Mouse (Mus musculus) stomach, embryonic 15.5 days (tissue): ENCODE data around the gene Slc26a1. TPM values are rescaled to one million over a fixed set of nuclear protein-coding genes. Genes with fewer than 3 reads are reported as not detected.

Experiments
- ATAC-seq: fragments of 200-750 bp; cut with Nextera tagmentation; 2 replicates; pipeline ENCODE4 v1.8.0; 2017; ENCODE audit warnings: low read depth, moderate number of reproducible peaks, moderate TSS enrichment; ENCODE audit not compliant: insufficient read depth, low FRiP score
- H3K27ac ChIP-seq: fragments of 300-500 bp; sonication (generic); 2 replicates; pipeline ENCODE4 v1.5.1; 2015; ENCODE audit warnings: mild to moderate bottlenecking, inconsistent platforms
- H3K27me3 ChIP-seq: fragments of 300-500 bp; sonication (generic); replicated peaks from 2 replicates; pipeline ENCODE4 v1.6.1; 2015; ENCODE audit warnings: inconsistent platforms
- H3K36me3 ChIP-seq: fragments of 300-500 bp; sonication (generic); 2 replicates; pipeline ENCODE4 v1.6.1; 2015; ENCODE audit warnings: inconsistent platforms
- H3K4me1 ChIP-seq: fragments of 300-500 bp; sonication (generic); 2 replicates; pipeline ENCODE4 v1.6.1; 2015; ENCODE audit warnings: inconsistent platforms
- H3K4me2 ChIP-seq: fragments of 300-500 bp; sonication (generic); 2 replicates; pipeline ENCODE4 v1.6.1; 2015; ENCODE audit warnings: mild to moderate bottlenecking, inconsistent platforms
- H3K4me3 ChIP-seq: fragments of 300-500 bp; sonication (generic); replicated peaks from 2 replicates; pipeline ENCODE4 v1.5.1; 2015; ENCODE audit warnings: inconsistent platforms
- H3K9ac ChIP-seq: fragments of 300-500 bp; sonication (generic); 2 replicates; pipeline ENCODE4 v1.6.1; 2015; ENCODE audit warnings: inconsistent platforms
- H3K9me3 ChIP-seq: fragments of 300-500 bp; sonication (generic); 2 replicates; pipeline ENCODE4 v1.6.1; 2016; ENCODE audit warnings: inconsistent platforms
- WGBS: fragments of 180-500 bp; shearing (Covaris S2); methylation state at CpG from one replicate; pipeline ENCODE4 v1.1.7; 2015; 5-methylcytosine and 5-hydroxymethylcytosine counted together
- polyA plus RNA-seq: library from polyadenylated mRNA; unstranded; fragments of >200 nt; fragmentation: Nextera tagmentation; extraction: Ambion mirVana; gene quantifications from 2 replicates; pipeline ENCODE4 v1.2.1, GENCODE M21; 2015

Slc26a1 gene
- polyA plus RNA-seq, 1 experiment from 2014 or later: 2.6 TPM

GRCm38 (mm10) chr5:108668387-108668932 lies 6.9 kb downstream of the Slc26a1 start:
- peaks cover 10% of the 10 kb centered on the region for H3K4me1 ChIP-seq
- H3K9me3 ChIP-seq: no peaks in the 10 kb centered on the region
- H3K4me2 ChIP-seq: peak overlapping the region; percentile 80
- H3K27me3 ChIP-seq: no peaks in the 10 kb centered on the region
- ATAC-seq: 0 out of 2 replicates have a peak, but pooled peaks have one; percentile 2
- 9% methylated on average over 3 of the region's 3 CpGs for WGBS
- peaks cover 15% of the 10 kb centered on the region; the same call in 1 of the 2 replicates for H3K36me3 ChIP-seq
- peak overlapping the region; percentile 89; the same call in 1 of the 2 replicates for H3K27ac ChIP-seq
- peak overlapping the region; percentile 68; the same call in 1 of the 2 replicates for H3K9ac ChIP-seq
- H3K4me3 ChIP-seq: peak overlapping the region; percentile 59

GRCm38 (mm10) chr5:108667370-108667769 lies 8.0 kb downstream of the Slc26a1 start:
- H3K9me3 ChIP-seq: no peaks in the 10 kb centered on the region
- peaks cover 8% of the 10 kb centered on the region; the same call in 1 of the 2 replicates for H3K36me3 ChIP-seq
- peaks cover 10% of the 10 kb centered on the region for H3K4me1 ChIP-seq
- WGBS: 73% methylated on average over 2 of the region's 2 CpGs
- H3K27ac ChIP-seq: no peak overlapping the region
- no peak overlapping the region for H3K9ac ChIP-seq
- H3K27me3 ChIP-seq: no peaks in the 10 kb centered on the region
- H3K4me2 ChIP-seq: no peak overlapping the region
- no peak for ATAC-seq
- H3K4me3 ChIP-seq: no peak overlapping the region

DNA sequence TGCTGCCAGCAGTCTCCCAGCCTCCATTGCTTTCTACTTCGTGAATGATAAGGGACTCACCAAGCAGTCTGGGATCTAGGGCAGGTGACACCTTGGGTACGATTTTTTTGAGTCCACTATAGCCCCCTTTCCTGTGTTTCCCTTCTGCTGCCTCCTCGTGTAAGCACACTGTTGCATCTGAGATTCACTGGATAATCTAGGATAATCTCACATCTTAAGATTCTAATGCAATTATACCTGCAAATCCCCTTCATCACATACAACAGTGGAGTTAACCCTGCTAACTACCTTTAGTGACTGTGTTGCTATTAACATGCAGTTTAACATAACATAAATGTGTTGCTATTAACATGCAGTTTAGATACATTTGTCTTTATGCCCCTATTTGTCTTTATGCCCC lies 10.3 kb downstream of the Slc26a1 start:
- ATAC-seq: no peak
- H3K4me3 ChIP-seq: no peak overlapping the region
- H3K9ac ChIP-seq: no peak overlapping the region
- no peak overlapping the region for H3K4me2 ChIP-seq
- no peaks in the 10 kb centered on the region for H3K9me3 ChIP-seq
- WGBS: 38% methylated on average over 3 of the region's 3 CpGs
- H3K4me1 ChIP-seq: peaks cover 14% of the 10 kb centered on the region
- no peaks in the 10 kb centered on the region for H3K36me3 ChIP-seq
- H3K27me3 ChIP-seq: no peaks in the 10 kb centered on the region
- no peak overlapping the region for H3K27ac ChIP-seq

DNA sequence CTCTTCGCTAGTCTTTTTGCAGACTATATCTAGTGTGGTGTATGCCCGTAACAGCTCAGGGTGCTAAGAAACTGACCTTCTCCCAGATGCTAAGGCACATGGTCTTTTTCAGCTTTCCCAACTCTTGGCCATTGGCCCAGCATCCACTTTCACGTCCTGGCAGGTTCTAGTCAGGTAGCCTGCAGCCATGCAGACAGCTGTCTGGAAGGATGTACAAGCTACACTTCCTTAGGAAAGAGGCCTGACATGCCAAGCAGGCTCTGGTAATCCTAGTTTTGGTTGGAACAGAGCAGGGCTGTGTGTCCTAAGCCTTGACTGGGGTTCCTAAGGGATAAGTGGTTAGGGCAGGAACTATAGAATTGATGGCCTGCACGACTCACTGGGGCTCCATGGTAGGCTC lies 12.6 kb downstream of the Slc26a1 start:
- Histone ChIP-seq H3K9ac (no peak overlapping the region), H3K4me2 (no peak overlapping the region), H3K9me3 (no peaks in the 10 kb centered on the region), H3K36me3 (no peaks in the 10 kb centered on the region), H3K4me1 (peaks cover 12% of the 10 kb centered on the region), H3K27me3 (no peaks in the 10 kb centered on the region), H3K4me3 (no peak overlapping the region), H3K27ac (no peak overlapping the region)
- WGBS: 83% methylated on average over 4 of the region's 4 CpGs
- ATAC-seq: no peak

DNA sequence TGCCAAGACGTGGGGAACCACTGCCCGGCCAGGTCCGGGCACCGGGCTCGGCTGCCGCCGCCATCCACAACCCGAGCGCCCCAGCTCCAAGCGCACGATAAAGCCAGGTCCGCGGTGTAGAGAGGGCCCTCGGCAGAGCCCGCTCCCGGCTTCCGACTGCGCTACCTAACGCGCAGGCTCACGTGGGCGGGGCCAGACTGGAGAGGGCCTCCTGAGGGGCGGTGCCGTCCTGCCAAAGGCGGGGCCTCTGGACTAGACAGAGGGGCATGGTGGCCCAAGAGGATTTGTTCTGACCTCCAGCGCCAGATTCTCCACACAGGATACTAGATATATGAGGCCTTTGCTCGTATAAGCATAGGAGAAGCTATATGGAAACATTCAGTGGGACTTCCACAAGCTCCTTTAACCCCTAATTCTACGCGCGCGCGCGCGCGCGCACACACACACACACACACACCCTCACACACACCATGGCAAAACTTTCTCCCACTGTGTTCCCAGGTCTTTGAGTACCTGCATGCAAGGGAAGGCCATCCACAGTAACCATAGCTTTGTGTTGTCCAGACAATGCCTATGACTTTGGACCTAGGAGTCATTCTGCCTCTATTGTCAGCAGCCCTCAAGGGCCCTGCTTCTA lies 14.6 kb downstream of the Slc26a1 start:
- H3K4me1 ChIP-seq: peaks cover 12% of the 10 kb centered on the region

GRCm38 (mm10) chr5:108659698-108660631 lies 15.4 kb downstream of the Slc26a1 start, which contains the start of gene Idua:
Idua (plus strand) TSS chr5:108660331.
- peaks cover 12% of the 10 kb centered on the region for H3K4me1 ChIP-seq
- peak within 1 kb of the TSS; percentile 85 for H3K4me3 ChIP-seq
- H3K36me3 ChIP-seq: peaks cover 11% of the 10 kb centered on the region
- no peaks in the 10 kb centered on the region for H3K27me3 ChIP-seq
- peak within 1 kb of the TSS; percentile 91 for H3K4me2 ChIP-seq
- H3K9me3 ChIP-seq: no peaks in the 10 kb centered on the region
- peak; percentile 47 for ATAC-seq
- H3K27ac ChIP-seq: peak within 1 kb of the TSS; percentile 32; the same call in 1 of the 2 replicates
- peak within 1 kb of the TSS; percentile 91 for H3K9ac ChIP-seq
- 10% methylated on average over 24 of the region's 24 CpGs for WGBS

More for the DNA sequence above, 14.6 kb downstream of the Slc26a1 start:
- ATAC-seq: peak; percentile 99
- H3K9me3 ChIP-seq: no peaks in the 10 kb centered on the region
- H3K27me3 ChIP-seq: no peaks in the 10 kb centered on the region
- peak overlapping the region; percentile 91 for H3K4me2 ChIP-seq
- WGBS: 14% methylated on average over 36 of the region's 36 CpGs
- peak overlapping the region; percentile 32; the same call in 1 of the 2 replicates for H3K27ac ChIP-seq
- peak overlapping the region; percentile 85 for H3K4me3 ChIP-seq
- peak overlapping the region; percentile 91 for H3K9ac ChIP-seq
- peaks cover 4% of the 10 kb centered on the region; the same call in 1 of the 2 replicates for H3K36me3 ChIP-seq

GRCm38 (mm10) chr5:108658611-108659010 lies 16.8 kb downstream of the Slc26a1 start:
- H3K27ac ChIP-seq: no peak overlapping the region
- H3K4me2 ChIP-seq: no peak overlapping the region
- 95% methylated on average over 1 of the region's 1 CpGs for WGBS
- H3K9ac ChIP-seq: no peak overlapping the region
- no peaks in the 10 kb centered on the region for H3K9me3 ChIP-seq
- no peak for ATAC-seq
- peaks cover 22% of the 10 kb centered on the region for H3K36me3 ChIP-seq
- no peaks in the 10 kb centered on the region for H3K27me3 ChIP-seq
- no peak overlapping the region for H3K4me3 ChIP-seq
- H3K4me1 ChIP-seq: peaks cover 12% of the 10 kb centered on the region

DNA sequence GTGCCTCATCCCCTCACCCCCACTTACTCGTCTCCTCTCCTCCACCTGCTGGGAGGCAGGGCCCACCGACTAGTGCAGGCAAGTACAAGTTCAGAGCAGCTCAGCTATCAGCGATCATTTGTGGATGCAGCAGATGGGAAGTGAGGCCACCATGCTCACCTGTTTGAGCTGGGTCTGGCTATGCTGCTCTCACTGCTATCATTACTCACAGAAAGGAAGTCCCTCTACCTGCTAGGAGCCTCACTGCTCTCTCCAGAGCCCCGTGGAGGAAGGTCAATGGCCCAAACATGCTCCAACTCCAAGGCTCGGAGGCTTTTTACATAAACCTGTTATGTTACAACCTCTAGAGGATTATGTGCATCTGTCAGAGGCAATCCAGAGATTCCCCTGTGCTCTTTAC lies 18.0 kb downstream of the Slc26a1 start:
- H3K4me2 ChIP-seq: no peak overlapping the region
- no peak overlapping the region for H3K27ac ChIP-seq
- H3K9ac ChIP-seq: no peak overlapping the region
- H3K27me3 ChIP-seq: no peaks in the 10 kb centered on the region
- WGBS: 79% methylated on average over 5 of the region's 5 CpGs
- peaks cover 32% of the 10 kb centered on the region for H3K36me3 ChIP-seq
- no peak overlapping the region for H3K4me3 ChIP-seq
- no peaks in the 10 kb centered on the region for H3K9me3 ChIP-seq
- H3K4me1 ChIP-seq: peaks cover 12% of the 10 kb centered on the region
- no peak for ATAC-seq

DNA sequence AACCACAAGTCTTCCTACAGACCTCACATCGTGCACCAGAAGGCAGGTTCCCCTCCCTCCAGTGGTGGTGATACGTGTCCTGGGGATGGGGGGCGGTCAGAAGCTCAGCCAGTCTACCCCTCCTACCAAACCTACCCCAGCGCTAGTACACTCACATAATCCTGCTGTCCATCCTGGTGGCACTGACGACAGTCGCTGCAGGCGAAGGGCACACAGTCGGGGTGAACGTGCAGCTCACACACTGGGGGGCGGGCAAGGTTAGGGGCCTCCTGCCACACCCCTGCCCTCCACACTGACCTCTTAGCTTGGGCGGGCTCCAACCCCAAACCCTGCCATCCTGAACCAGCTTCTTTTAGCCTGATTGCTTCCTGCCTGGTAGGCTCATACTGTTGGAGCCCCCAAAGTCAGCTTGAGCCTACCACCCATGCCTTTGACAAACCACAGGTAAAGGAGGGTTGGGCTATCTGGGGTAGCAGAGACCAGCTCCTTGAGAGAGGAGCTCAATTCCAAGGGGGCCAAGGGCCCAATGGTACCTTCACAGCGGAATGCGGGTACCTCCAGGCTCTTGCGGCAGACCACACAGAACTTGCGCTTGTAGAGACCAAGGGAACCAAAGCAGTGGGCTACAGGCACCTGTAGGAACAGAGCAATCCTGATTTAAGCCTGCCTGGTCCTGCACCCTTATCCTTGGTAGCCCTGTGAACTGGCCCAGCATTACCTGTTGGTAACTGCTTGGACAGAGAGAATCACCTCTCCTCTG lies 19.3 kb downstream of the Slc26a1 start:
- no peaks in the 10 kb centered on the region for H3K27me3 ChIP-seq
- WGBS: 91% methylated on average over 15 of the region's 15 CpGs
- no peak overlapping the region for H3K9ac ChIP-seq
- no peak overlapping the region for H3K4me2 ChIP-seq
- no peaks in the 10 kb centered on the region for H3K9me3 ChIP-seq
- ATAC-seq: no peak
- H3K36me3 ChIP-seq: peaks cover 32% of the 10 kb centered on the region
- H3K27ac ChIP-seq: no peak overlapping the region
- peaks cover 12% of the 10 kb centered on the region for H3K4me1 ChIP-seq
- H3K4me3 ChIP-seq: no peak overlapping the region

- no peak overlapping the region for H3K4me2 ChIP-seq
- H3K9ac ChIP-seq: no peak overlapping the region
- no peak overlapping the region for H3K27ac ChIP-seq
- peaks cover 10% of the 10 kb centered on the region for H3K4me1 ChIP-seq
- ATAC-seq: no peak
- WGBS: 95% methylated on average over 9 of the region's 9 CpGs
- no peaks in the 10 kb centered on the region for H3K9me3 ChIP-seq
- H3K4me3 ChIP-seq: no peak overlapping the region
- H3K36me3 ChIP-seq: peaks cover 32% of the 10 kb centered on the region
- H3K27me3 ChIP-seq: no peaks in the 10 kb centered on the region
Measured at GRCm38 (mm10) chr5:108655381-108655780, 20.0 kb downstream of the Slc26a1 start.

- Histone ChIP-seq H3K4me2 (no peak overlapping the region), H3K36me3 (peaks cover 37% of the 10 kb centered on the region), H3K9ac (no peak overlapping the region), H3K4me3 (no peak overlapping the region), H3K4me1 (peaks cover 3% of the 10 kb centered on the region), H3K27ac (no peak overlapping the region), H3K9me3 (no peaks in the 10 kb centered on the region), H3K27me3 (no peaks in the 10 kb centered on the region)
- no peak for ATAC-seq
- WGBS: 94% methylated on average over 10 of the region's 10 CpGs
Measured at GRCm38 (mm10) chr5:108654444-108654990, 20.9 kb downstream of the Slc26a1 start.
